Mouse (Mus musculus) ES-Bruce4 (cell line): Measurements from ENCODE around the gene Magi1. TPM values are rescaled to one million over a fixed set of nuclear protein-coding genes. Genes with fewer than 3 reads are reported as not detected.

ENCODE experiments used
- H3K27ac ChIP-seq: 2 replicates; pipeline ENCODE4 v1.5.1; 2012; ENCODE audit warnings: low read length, inconsistent platforms; ENCODE audit not compliant: insufficient read depth
- H3K27me3 ChIP-seq: 2 replicates; pipeline ENCODE4 v1.6.1; 2012; ENCODE audit warnings: mild to moderate bottlenecking, low read length, inconsistent platforms; ENCODE audit not compliant: control insufficient read depth, poor library complexity, insufficient read depth, severe bottlenecking
- H3K36me3 ChIP-seq: 2 replicates; pipeline ENCODE4 v1.6.1; 2012; ENCODE audit warnings: inconsistent platforms, mild to moderate bottlenecking, low read length, moderate library complexity; ENCODE audit not compliant: control insufficient read depth, poor library complexity, insufficient read depth, severe bottlenecking
- H3K4me1 ChIP-seq: one replicate; pipeline ENCODE4 v1.8.1; 2011; ENCODE audit warnings: low read length; ENCODE audit not compliant: control insufficient read depth, insufficient read depth
- H3K4me3 ChIP-seq: 2 replicates; pipeline ENCODE4 v1.5.1; 2011; ENCODE audit warnings: low read depth, mild to moderate bottlenecking, low read length
- H3K9ac ChIP-seq: 2 replicates; pipeline ENCODE4 v1.6.1; 2012; ENCODE audit warnings: low read depth, mild to moderate bottlenecking, inconsistent platforms; ENCODE audit not compliant: poor library complexity, severe bottlenecking
- H3K9me3 ChIP-seq: replicated peaks from 2 replicates; pipeline ENCODE4 v1.6.1; 2012; ENCODE audit warnings: mild to moderate bottlenecking, low read length, inconsistent platforms; ENCODE audit not compliant: control insufficient read depth, poor library complexity, insufficient read depth, severe bottlenecking
- CTCF ChIP-seq: IDR thresholded peaks from one replicate; pipeline ENCODE4 v1.8.1; 2011; ENCODE audit warnings: low read depth, low read length
- EP300 ChIP-seq: IDR thresholded peaks from 2 replicates; pipeline ENCODE4 v1.6.1; 2011; ENCODE audit warnings: low read depth, low read length; ENCODE audit not compliant: insufficient read depth
- POLR2A ChIP-seq: IDR thresholded peaks from one replicate; pipeline ENCODE4 v1.8.1; 2011; ENCODE audit warnings: low read length; ENCODE audit not compliant: insufficient read depth
- polyA plus RNA-seq: library from polyadenylated mRNA; stranded (reverse); fragments of >200 nt; gene quantifications from 2 replicates; pipeline ENCODE4 v1.2.4, GENCODE M21; 2011; ENCODE audit warnings: low read depth; ENCODE audit not compliant: missing spikeins, insufficient read depth, insufficient read length

The Magi1 gene
- polyA plus RNA-seq, 1 experiment, result 22.4 TPM

GRCm38 (mm10) chr6:93737083-93737482 lies 546.6 kb downstream of the Magi1 start:
- no peak overlapping the region for H3K9ac ChIP-seq
- H3K36me3 ChIP-seq, result no peaks in the 10 kb centered on the region

GRCm38 (mm10) chr6:93736071-93736470 lies 547.6 kb downstream of the Magi1 start:
- Histone ChIP-seq H3K9me3 (no peaks in the 10 kb centered on the region), H3K27me3 (no peaks in the 10 kb centered on the region)
- TF ChIP-seq EP300 (no peak), POLR2A (no peak), CTCF (no peak)

More at GRCm38 (mm10) chr6:93737083-93737482, 546.6 kb downstream of the Magi1 start:
- TF ChIP-seq EP300 (no peak), POLR2A (no peak), CTCF (no peak)
- Histone ChIP-seq H3K9me3 (no peaks in the 10 kb centered on the region), H3K4me1 (no peaks in the 10 kb centered on the region), H3K27me3 (no peaks in the 10 kb centered on the region), H3K27ac (no peak overlapping the region), H3K4me3 (no peak overlapping the region)

GRCm38 (mm10) chr6:93733800-93734199 lies 549.9 kb downstream of the Magi1 start:
- no peaks in the 10 kb centered on the region for H3K36me3 ChIP-seq
- H3K4me3 ChIP-seq, result no peak overlapping the region
- no peak overlapping the region for H3K9ac ChIP-seq
- H3K4me1 ChIP-seq, result no peaks in the 10 kb centered on the region
- H3K27ac ChIP-seq, result no peak overlapping the region
- no peak for TF ChIP-seq POLR2A
- TF ChIP-seq CTCF, result no peak
- TF ChIP-seq EP300, result no peak
- no peaks in the 10 kb centered on the region for H3K27me3 ChIP-seq
- H3K9me3 ChIP-seq, result no peaks in the 10 kb centered on the region

More at GRCm38 (mm10) chr6:93736071-93736470, 547.6 kb downstream of the Magi1 start:
- Histone ChIP-seq H3K36me3 (no peaks in the 10 kb centered on the region), H3K9ac (no peak overlapping the region), H3K4me3 (no peak overlapping the region), H3K4me1 (no peaks in the 10 kb centered on the region), H3K27ac (no peak overlapping the region)

GRCm38 (mm10) chr6:93729702-93730101 lies 554.0 kb downstream of the Magi1 start:
- H3K27me3 ChIP-seq, result no peaks in the 10 kb centered on the region
- TF ChIP-seq EP300 (no peak), CTCF (peak; percentile 68), POLR2A (no peak)

GRCm38 (mm10) chr6:93728791-93729190 lies 554.9 kb downstream of the Magi1 start:
- no peak overlapping the region for H3K9ac ChIP-seq
- no peak overlapping the region for H3K4me3 ChIP-seq
- no peaks in the 10 kb centered on the region for H3K36me3 ChIP-seq
- no peaks in the 10 kb centered on the region for H3K9me3 ChIP-seq
- no peak overlapping the region for H3K27ac ChIP-seq
- no peak for TF ChIP-seq CTCF
- H3K4me1 ChIP-seq, result peaks cover 2% of the 10 kb centered on the region
- no peaks in the 10 kb centered on the region for H3K27me3 ChIP-seq

More at GRCm38 (mm10) chr6:93729702-93730101, 554.0 kb downstream of the Magi1 start:
- no peaks in the 10 kb centered on the region for H3K36me3 ChIP-seq
- no peaks in the 10 kb centered on the region for H3K9me3 ChIP-seq
- H3K9ac ChIP-seq, result no peak overlapping the region
- H3K4me1 ChIP-seq, result peaks cover 2% of the 10 kb centered on the region
- no peak overlapping the region for H3K27ac ChIP-seq
- H3K4me3 ChIP-seq, result no peak overlapping the region

- H3K27ac ChIP-seq, result no peak overlapping the region
- no peaks in the 10 kb centered on the region for H3K9me3 ChIP-seq
- H3K4me1 ChIP-seq, result peaks cover 2% of the 10 kb centered on the region
- H3K4me3 ChIP-seq, result no peak overlapping the region; the same call in 1 of the 2 replicates
- TF ChIP-seq EP300, result no peak
- no peak for TF ChIP-seq POLR2A
- no peak for TF ChIP-seq CTCF
- H3K27me3 ChIP-seq, result no peaks in the 10 kb centered on the region
- no peak overlapping the region for H3K9ac ChIP-seq
- H3K36me3 ChIP-seq, result no peaks in the 10 kb centered on the region
Measured at GRCm38 (mm10) chr6:93727630-93728178, 556.0 kb downstream of the Magi1 start.
